Mouse (Mus musculus): Measurements from ENCODE around the gene Pex19.

Pex19 gene

DNA sequence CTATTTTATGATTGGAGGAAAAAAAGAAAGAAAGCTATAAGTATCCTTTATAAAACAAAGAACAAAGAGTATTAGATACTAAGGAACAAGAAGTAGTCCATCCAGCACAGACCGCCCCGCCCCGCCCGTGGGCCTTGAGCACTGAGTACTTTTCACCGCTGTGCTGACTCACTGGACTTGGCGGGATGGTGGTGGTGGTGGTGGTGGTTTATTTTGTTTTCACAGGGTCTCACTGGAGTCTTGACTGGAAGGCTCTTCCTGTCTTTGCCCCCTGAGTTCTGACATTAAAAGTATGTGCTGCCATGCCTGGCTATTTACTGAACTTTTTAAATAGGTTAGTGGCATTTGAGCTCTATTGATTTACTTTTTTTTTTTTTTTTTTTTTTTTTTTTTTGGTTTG is 56.5 kb downstream of the Pex19 start:
- DNase-seq (ENCODE audit: low spot score in 2 of 2), result no peak

DNA sequence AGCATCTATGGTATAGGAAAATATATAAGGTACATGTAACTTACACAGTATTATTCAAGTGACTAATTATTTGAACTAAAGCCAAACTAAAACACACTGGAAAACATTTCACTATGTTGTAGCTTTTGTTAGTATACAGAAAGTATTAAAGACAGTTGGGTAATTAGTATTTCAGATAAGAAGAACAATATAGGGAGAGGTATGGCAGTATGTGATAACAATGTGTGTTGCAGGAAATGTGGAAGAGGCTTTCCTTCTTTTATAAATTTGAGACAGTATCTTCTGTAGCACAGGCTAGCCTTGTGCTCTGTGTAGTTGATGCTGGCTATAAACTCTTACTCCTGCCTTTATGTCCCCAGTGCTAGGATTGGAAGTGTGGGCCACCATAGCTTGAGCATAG is 57.4 kb downstream of the Pex19 start:
- no peak for DNase-seq (ENCODE audit: low spot score in 2 of 2)
